Mouse (Mus musculus) ES-Bruce4 (cell line): ENCODE measurements around the gene Scrn2.

Experiments
- CTCF ChIP-seq: IDR thresholded peaks from one replicate; pipeline ENCODE4 v1.8.1; 2011; ENCODE audit warnings: low read depth, low read length
- POLR2A ChIP-seq: IDR thresholded peaks from one replicate; pipeline ENCODE4 v1.8.1; 2011; ENCODE audit warnings: low read length; ENCODE audit not compliant: insufficient read depth

DNA sequence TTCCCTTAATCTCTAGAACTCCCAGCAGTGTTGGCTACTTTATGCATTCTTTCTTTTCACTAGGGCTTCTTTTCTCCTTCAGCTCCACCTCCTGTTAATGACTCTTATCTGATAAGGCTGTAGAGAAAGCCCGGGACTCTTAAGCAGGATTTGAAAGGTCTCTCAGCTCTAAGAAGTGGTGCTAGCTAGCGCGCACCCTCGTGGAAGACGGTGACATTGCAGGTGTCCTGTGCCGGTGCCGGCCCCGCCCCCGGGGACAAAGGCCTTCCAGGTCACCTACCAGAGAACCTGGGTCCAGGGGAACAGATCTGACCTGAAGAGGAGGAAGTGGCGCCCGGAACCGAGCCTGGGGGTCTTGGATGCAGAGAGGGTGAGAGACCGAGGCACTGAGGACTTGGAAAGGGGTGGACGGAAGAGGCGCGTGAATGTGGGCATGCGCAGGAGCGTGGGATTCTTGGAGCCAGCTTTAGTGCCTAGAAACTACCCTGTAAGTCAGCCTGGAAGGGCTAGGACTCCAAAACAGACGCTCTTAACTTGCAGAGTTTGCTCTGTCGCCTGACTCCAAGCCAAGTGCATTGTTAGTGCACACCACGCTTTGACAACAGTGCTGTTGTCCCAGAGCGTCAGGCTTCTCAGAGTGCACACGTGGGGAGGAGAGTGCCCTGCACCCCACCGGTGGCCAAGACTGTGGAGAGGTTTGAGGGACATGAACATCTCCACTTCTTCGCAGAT, at the start of gene Scrn2:
- peak; percentile 80 for TF ChIP-seq CTCF
- TF ChIP-seq POLR2A, result no peak
